Mouse (Mus musculus) liver, embryonic 12.5 days (tissue): ENCODE data around the gene Susd1. TPM values are rescaled to one million over a fixed set of nuclear protein-coding genes. Genes with fewer than 3 reads are reported as not detected.
"Not testable (repeated sequence)": the region's sequence is repeated elsewhere in the genome, so short reads cannot be mapped to it uniquely, and the experiment has no call there.

Experiments
- ATAC-seq: fragments of 200-750 bp; cut with Nextera tagmentation; 2 replicates; pipeline ENCODE4 v1.8.0; 2017; ENCODE audit warnings: moderate number of reproducible peaks, mild to moderate bottlenecking, moderate library complexity
- H3K27ac ChIP-seq: fragments of 300-500 bp; sonication (generic); 2 replicates; pipeline ENCODE4 v1.5.1; 2016; ENCODE audit warnings: mild to moderate bottlenecking
- H3K27me3 ChIP-seq: fragments of 300-500 bp; sonication (generic); replicated peaks from 2 replicates; pipeline ENCODE4 v1.6.1; 2016; ENCODE audit warnings: mild to moderate bottlenecking, moderate library complexity
- H3K36me3 ChIP-seq: fragments of 300-500 bp; sonication (generic); 2 replicates; pipeline ENCODE4 v1.6.1; 2016; ENCODE audit warnings: mild to moderate bottlenecking, moderate library complexity
- H3K4me1 ChIP-seq: fragments of 300-500 bp; sonication (generic); 2 replicates; pipeline ENCODE4 v1.6.1; 2016
- H3K4me2 ChIP-seq: fragments of 300-500 bp; sonication (generic); 2 replicates; pipeline ENCODE4 v1.6.1; 2016; ENCODE audit warnings: mild to moderate bottlenecking, moderate library complexity
- H3K4me3 ChIP-seq: fragments of 300-500 bp; sonication (generic); 2 replicates; pipeline ENCODE4 v1.5.1; 2016; ENCODE audit warnings: mild to moderate bottlenecking, moderate library complexity
- H3K9ac ChIP-seq: fragments of 300-500 bp; sonication (generic); 2 replicates; pipeline ENCODE4 v1.6.1; 2016; ENCODE audit warnings: mild to moderate bottlenecking, moderate library complexity
- H3K9me3 ChIP-seq: fragments of 300-500 bp; sonication (generic); replicated peaks from 2 replicates; pipeline ENCODE4 v1.6.1; 2016; ENCODE audit warnings: mild to moderate bottlenecking, moderate library complexity
- WGBS: fragments of 180-500 bp; shearing (Covaris S2); methylation state at CpG from one replicate; pipeline ENCODE4 v1.1.7; 2016; ENCODE audit not compliant: insufficient replicate concordance; 5-methylcytosine and 5-hydroxymethylcytosine counted together
- polyA plus RNA-seq: library from polyadenylated mRNA; unstranded; fragments of >200 nt; fragmentation: Nextera tagmentation; extraction: Ambion mirVana; gene quantifications from 2 replicates; pipeline ENCODE4 v1.2.1, GENCODE M21; 2016

Gene Susd1
- polyA plus RNA-seq, 1 experiment from 2014 or later, result 16.1 TPM

GRCm38 (mm10) chr4:59286351-59286750, 152.1 kb downstream of the Susd1 start:
- not testable (repeated sequence) for H3K4me3 ChIP-seq, ATAC-seq, H3K4me2 ChIP-seq, H3K9ac ChIP-seq, H3K27ac ChIP-seq, H3K27me3 ChIP-seq, H3K36me3 ChIP-seq, H3K9me3 ChIP-seq
- H3K4me1 ChIP-seq, result peaks cover 32% of the 10 kb centered on the region
- 78% methylated on average over 6 of the region's 6 CpGs for WGBS

GRCm38 (mm10) chr4:59282699-59283487, 155.5 kb downstream of the Susd1 start:
- H3K4me2 ChIP-seq, result no peak overlapping the region
- H3K9ac ChIP-seq, result no peak overlapping the region
- H3K4me3 ChIP-seq, result no peak overlapping the region
- whole genome bisulfite sequencing, result 24% methylated on average over 8 of the region's 8 CpGs
- no peaks in the 10 kb centered on the region for H3K36me3 ChIP-seq
- no peaks in the 10 kb centered on the region for H3K27me3 ChIP-seq
- ATAC-seq, result 0 out of 2 replicates have a peak, but pooled peaks have one; percentile 34
- H3K9me3 ChIP-seq, result no peaks in the 10 kb centered on the region
- H3K4me1 ChIP-seq, result peaks cover 45% of the 10 kb centered on the region
- H3K27ac ChIP-seq, result peak overlapping the region; percentile 59

- H3K4me2 ChIP-seq, result no peak overlapping the region
- no peak overlapping the region for H3K27ac ChIP-seq
- 39% methylated on average over 7 of the region's 7 CpGs for whole genome bisulfite sequencing
- H3K4me3 ChIP-seq, result no peak overlapping the region
- H3K36me3 ChIP-seq, result no peaks in the 10 kb centered on the region
- H3K4me1 ChIP-seq, result peaks cover 52% of the 10 kb centered on the region
- no peaks in the 10 kb centered on the region for H3K9me3 ChIP-seq
- ATAC-seq, result no peak
- H3K9ac ChIP-seq, result no peak overlapping the region
- no peaks in the 10 kb centered on the region for H3K27me3 ChIP-seq
Observed at GRCm38 (mm10) chr4:59282137-59282536, 156.3 kb downstream of the Susd1 start.

GRCm38 (mm10) chr4:59280876-59281275, 157.6 kb downstream of the Susd1 start:
- no peak overlapping the region for H3K4me3 ChIP-seq
- 11% methylated on average over 5 of the region's 5 CpGs for WGBS
- no peaks in the 10 kb centered on the region for H3K9me3 ChIP-seq
- ATAC-seq, result no peak
- peaks cover 63% of the 10 kb centered on the region for H3K4me1 ChIP-seq
- H3K27me3 ChIP-seq, result no peaks in the 10 kb centered on the region
- 0 out of 2 replicates have a peak overlapping the region, but pooled peaks have one; percentile 2 for H3K27ac ChIP-seq
- no peaks in the 10 kb centered on the region for H3K36me3 ChIP-seq
- peak overlapping the region; percentile 31; the same call in 1 of the 2 replicates for H3K9ac ChIP-seq
- no peak overlapping the region for H3K4me2 ChIP-seq

GRCm38 (mm10) chr4:59279111-59279510, 159.3 kb downstream of the Susd1 start:
- no peak overlapping the region for H3K9ac ChIP-seq
- no peak overlapping the region for H3K27ac ChIP-seq
- H3K4me1 ChIP-seq, result peaks cover 81% of the 10 kb centered on the region
- no peaks in the 10 kb centered on the region for H3K36me3 ChIP-seq
- H3K4me2 ChIP-seq, result no peak overlapping the region
- no peak overlapping the region for H3K4me3 ChIP-seq
- 93% methylated on average over 5 of the region's 5 CpGs for WGBS
- ATAC-seq, result no peak
- no peaks in the 10 kb centered on the region for H3K9me3 ChIP-seq
- H3K27me3 ChIP-seq, result no peaks in the 10 kb centered on the region

GRCm38 (mm10) chr4:59278410-59278809, 160.0 kb downstream of the Susd1 start:
- H3K4me1 ChIP-seq, result peaks cover 83% of the 10 kb centered on the region
- no peak overlapping the region for H3K9ac ChIP-seq
- H3K4me3 ChIP-seq, result no peak overlapping the region
- 42% methylated on average over 7 of the region's 7 CpGs for WGBS
- no peaks in the 10 kb centered on the region for H3K27me3 ChIP-seq
- no peaks in the 10 kb centered on the region for H3K36me3 ChIP-seq
- peak; percentile 66; the same call in 1 of the 2 replicates for ATAC-seq
- H3K27ac ChIP-seq, result peak overlapping the region; percentile 27; the same call in 1 of the 2 replicates
- H3K9me3 ChIP-seq, result no peaks in the 10 kb centered on the region
- peak overlapping the region; percentile 35 for H3K4me2 ChIP-seq

GRCm38 (mm10) chr4:59277958-59278357, 160.5 kb downstream of the Susd1 start:
- H3K36me3 ChIP-seq, result no peaks in the 10 kb centered on the region
- no peak overlapping the region for H3K9ac ChIP-seq
- H3K4me3 ChIP-seq, result no peak overlapping the region
- peak overlapping the region; percentile 35 for H3K4me2 ChIP-seq
- no peaks in the 10 kb centered on the region for H3K9me3 ChIP-seq
- peaks cover 81% of the 10 kb centered on the region for H3K4me1 ChIP-seq
- ATAC-seq, result no peak
- WGBS, result 48% methylated on average over 9 of the region's 9 CpGs
- peak overlapping the region; percentile 27; the same call in 1 of the 2 replicates for H3K27ac ChIP-seq
- H3K27me3 ChIP-seq, result no peaks in the 10 kb centered on the region

GRCm38 (mm10) chr4:59275956-59276355, 162.5 kb downstream of the Susd1 start:
- Histone ChIP-seq H3K4me1 (peaks cover 62% of the 10 kb centered on the region), H3K36me3 (no peaks in the 10 kb centered on the region), H3K9ac (peak overlapping the region; percentile 25; the same call in 1 of the 2 replicates), H3K4me2 (peak overlapping the region; percentile 41), H3K27me3 (no peaks in the 10 kb centered on the region), H3K27ac (peak overlapping the region; percentile 80), H3K9me3 (no peaks in the 10 kb centered on the region), H3K4me3 (no peak overlapping the region)
- no peak for ATAC-seq
- WGBS, result 19% methylated on average over 2 of the region's 2 CpGs

- ATAC-seq, result peak; percentile 91
- H3K36me3 ChIP-seq, result no peaks in the 10 kb centered on the region
- H3K4me1 ChIP-seq, result peaks cover 58% of the 10 kb centered on the region
- H3K9ac ChIP-seq, result peak overlapping the region; percentile 25; the same call in 1 of the 2 replicates
- peak overlapping the region; percentile 41 for H3K4me2 ChIP-seq
- 13% methylated on average over 3 of the region's 3 CpGs for WGBS
- no peaks in the 10 kb centered on the region for H3K27me3 ChIP-seq
- peak overlapping the region; percentile 80 for H3K27ac ChIP-seq
- H3K9me3 ChIP-seq, result no peaks in the 10 kb centered on the region
- H3K4me3 ChIP-seq, result no peak overlapping the region
Observed at GRCm38 (mm10) chr4:59275494-59275893, 162.9 kb downstream of the Susd1 start.

GRCm38 (mm10) chr4:59274136-59274535, 164.3 kb downstream of the Susd1 start:
- H3K4me1 ChIP-seq, result peaks cover 54% of the 10 kb centered on the region
- no peak overlapping the region for H3K4me3 ChIP-seq
- no peaks in the 10 kb centered on the region; the same call in 1 of the 2 replicates for H3K9me3 ChIP-seq
- no peak overlapping the region for H3K4me2 ChIP-seq
- 0 out of 2 replicates have a peak, but pooled peaks cover 2% of the 10 kb centered on the region for H3K36me3 ChIP-seq
- no peak overlapping the region for H3K9ac ChIP-seq
- H3K27ac ChIP-seq, result no peak overlapping the region
- no peak for ATAC-seq
- no peaks in the 10 kb centered on the region for H3K27me3 ChIP-seq
- 64% methylated on average over 4 of the region's 4 CpGs for WGBS

- no peak overlapping the region for H3K9ac ChIP-seq
- no peak for ATAC-seq
- peaks cover 49% of the 10 kb centered on the region for H3K4me1 ChIP-seq
- no peak overlapping the region for H3K27ac ChIP-seq
- H3K4me3 ChIP-seq, result no peak overlapping the region
- no peak overlapping the region for H3K4me2 ChIP-seq
- WGBS, result 16% methylated on average over 1 of the region's 1 CpGs
- peaks cover 6% of the 10 kb centered on the region; the same call in 1 of the 2 replicates for H3K9me3 ChIP-seq
- no peaks in the 10 kb centered on the region for H3K27me3 ChIP-seq
- peaks cover 10% of the 10 kb centered on the region for H3K36me3 ChIP-seq
Observed at GRCm38 (mm10) chr4:59273342-59273741, 165.1 kb downstream of the Susd1 start.

GRCm38 (mm10) chr4:59265631-59266030, 172.8 kb downstream of the Susd1 start:
- no peak overlapping the region for H3K4me3 ChIP-seq
- no peak overlapping the region for H3K27ac ChIP-seq
- H3K9me3 ChIP-seq, result peaks cover 9% of the 10 kb centered on the region; the same call in 1 of the 2 replicates
- peaks cover 42% of the 10 kb centered on the region for H3K4me1 ChIP-seq
- WGBS, result 39% methylated on average over 5 of the region's 5 CpGs
- H3K27me3 ChIP-seq, result no peaks in the 10 kb centered on the region
- peaks cover 10% of the 10 kb centered on the region for H3K36me3 ChIP-seq
- no peak overlapping the region for H3K4me2 ChIP-seq
- no peak for ATAC-seq
- H3K9ac ChIP-seq, result no peak overlapping the region
